Mouse (Mus musculus) liver, embryonic 16.5 days (tissue): Measurements from ENCODE around the gene Pde6h. TPM values are rescaled to one million over a fixed set of nuclear protein-coding genes. Genes with fewer than 3 reads are reported as not detected.
"Not testable (repeated sequence)": the region's sequence is repeated elsewhere in the genome, so short reads cannot be mapped to it uniquely, and the experiment has no call there.

Experiments
- ATAC-seq: fragments of 200-750 bp; cut with Nextera tagmentation; 2 replicates; pipeline ENCODE4 v1.8.0; 2017; ENCODE audit warnings: low read depth, mild to moderate bottlenecking, moderate number of reproducible peaks, moderate library complexity
- H3K27ac ChIP-seq: fragments of 300-500 bp; sonication (generic); 2 replicates; pipeline ENCODE4 v1.5.1; 2014; ENCODE audit warnings: mild to moderate bottlenecking, low read length
- H3K27me3 ChIP-seq: fragments of 300-500 bp; sonication (generic); 2 replicates; pipeline ENCODE4 v1.6.1; 2014; ENCODE audit warnings: low read depth, low read length, mixed read lengths; ENCODE audit not compliant: control insufficient read depth, insufficient read depth
- H3K36me3 ChIP-seq: fragments of 300-500 bp; sonication (generic); 2 replicates; pipeline ENCODE4 v1.6.1; 2014; ENCODE audit warnings: mild to moderate bottlenecking; ENCODE audit not compliant: control insufficient read depth, insufficient read depth
- H3K4me1 ChIP-seq: fragments of 300-500 bp; sonication (generic); 2 replicates; pipeline ENCODE4 v1.6.1; 2014; ENCODE audit warnings: low read depth, low read length, mixed read lengths; ENCODE audit not compliant: control insufficient read depth
- H3K4me2 ChIP-seq: fragments of 300-500 bp; sonication (generic); 2 replicates; pipeline ENCODE4 v1.6.1; 2014; ENCODE audit warnings: low read depth, low read length, mixed read lengths
- H3K4me3 ChIP-seq: fragments of 300-500 bp; sonication (generic); 2 replicates; pipeline ENCODE4 v1.5.1; 2014; ENCODE audit warnings: low read depth, mild to moderate bottlenecking, low read length
- H3K9ac ChIP-seq: fragments of 300-500 bp; sonication (generic); 2 replicates; pipeline ENCODE4 v1.6.1; 2014; ENCODE audit warnings: low read depth, low read length
- H3K9me3 ChIP-seq: fragments of 300-500 bp; sonication (generic); replicated peaks from 2 replicates; pipeline ENCODE4 v1.6.1; 2016; ENCODE audit warnings: low read length; ENCODE audit not compliant: control insufficient read depth
- WGBS: fragments of 180-500 bp; shearing (Covaris S2); extraction: QIAGEN DNeasy Blood & Tissue Kit; methylation state at CpG from one replicate; pipeline ENCODE4 v1.1.7; 2014; ENCODE audit not compliant: insufficient replicate concordance; 5-methylcytosine and 5-hydroxymethylcytosine counted together
- polyA plus RNA-seq: library from polyadenylated mRNA; unstranded; fragments of >200 nt; fragmentation: Nextera tagmentation; extraction: Ambion mirVana; gene quantifications from 2 replicates; pipeline ENCODE4 v1.2.1, GENCODE M21; 2015

The Pde6h gene
- polyA plus RNA-seq = not detected in 2 replicates

DNA sequence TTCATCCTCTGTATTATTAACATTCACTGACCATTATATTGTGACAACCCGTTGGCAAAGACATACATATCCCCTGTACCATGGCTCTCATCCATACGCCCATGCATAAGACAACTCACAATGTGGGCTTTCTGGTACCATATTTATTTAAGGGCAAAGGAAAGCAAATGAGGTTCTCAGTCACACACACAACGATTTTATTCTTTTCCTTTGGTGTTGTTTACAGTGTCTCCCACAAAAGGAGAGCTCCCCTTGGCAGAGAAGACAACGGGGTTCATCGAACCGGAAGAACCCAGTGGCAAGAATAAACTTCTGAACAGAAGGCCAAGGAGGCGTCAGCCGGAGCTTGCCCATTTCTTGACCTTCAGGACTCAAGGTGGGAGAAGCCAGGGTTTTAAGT, at the start of gene Pde6h:
TSS of gene Pde6h (plus strand) at position 301 of the 400 bp plus-strand sequence.
- H3K27me3 ChIP-seq = no peaks in the 10 kb centered on the region
- no peaks in the 10 kb centered on the region; the same call in 1 of the 2 replicates for H3K36me3 ChIP-seq
- no peak within 1 kb of the TSS for H3K27ac ChIP-seq
- no peak within 1 kb of the TSS for H3K4me3 ChIP-seq
- no peaks in the 10 kb centered on the region for H3K9me3 ChIP-seq
- ATAC-seq = no peak
- 74% methylated on average over 8 of the region's 8 CpGs for WGBS
- H3K4me1 ChIP-seq = no peaks in the 10 kb centered on the region
- no peak within 1 kb of the TSS for H3K9ac ChIP-seq
- H3K4me2 ChIP-seq = no peak within 1 kb of the TSS

- H3K9ac ChIP-seq = no peak overlapping the region
- H3K36me3 ChIP-seq = no peaks in the 10 kb centered on the region
- H3K4me2 ChIP-seq = no peak overlapping the region
- H3K9me3 ChIP-seq = no peaks in the 10 kb centered on the region
- 57% methylated on average over 8 of the region's 8 CpGs for WGBS
- H3K4me3 ChIP-seq = no peak overlapping the region
- H3K27ac ChIP-seq = no peak overlapping the region
- no peak for ATAC-seq
- no peaks in the 10 kb centered on the region for H3K4me1 ChIP-seq
- no peaks in the 10 kb centered on the region for H3K27me3 ChIP-seq
Observed at GRCm38 (mm10) chr6:136874599-136874998, 49.0 kb upstream of the Pde6h start.

- Histone ChIP-seq H3K27me3 (no peaks in the 10 kb centered on the region), H3K4me3 (no peak within 1 kb of the TSS), H3K27ac (no peak within 1 kb of the TSS), H3K9ac (no peak within 1 kb of the TSS), H3K4me2 (no peak within 1 kb of the TSS), H3K9me3 (no peaks in the 10 kb centered on the region), H3K4me1 (no peaks in the 10 kb centered on the region), H3K36me3 (no peaks in the 10 kb centered on the region)
- no peak for ATAC-seq
- 50% methylated on average over 9 of the region's 9 CpGs for WGBS
Observed at GRCm38 (mm10) chr6:136875670-136876069, 48.0 kb upstream of the Pde6h start, which contains the start of gene Mgp. Mgp (minus strand) TSS chr6:136875823.

GRCm38 (mm10) chr6:136881678-136882077, 42.0 kb upstream of the Pde6h start:
- no peaks in the 10 kb centered on the region for H3K27me3 ChIP-seq
- no peak overlapping the region for H3K4me2 ChIP-seq
- H3K9me3 ChIP-seq = no peaks in the 10 kb centered on the region
- no peak overlapping the region for H3K27ac ChIP-seq
- no peak for ATAC-seq
- H3K4me3 ChIP-seq = no peak overlapping the region
- no peaks in the 10 kb centered on the region for H3K4me1 ChIP-seq
- H3K36me3 ChIP-seq = no peaks in the 10 kb centered on the region
- WGBS = 60% methylated on average over 8 of the region's 8 CpGs
- no peak overlapping the region for H3K9ac ChIP-seq

DNA sequence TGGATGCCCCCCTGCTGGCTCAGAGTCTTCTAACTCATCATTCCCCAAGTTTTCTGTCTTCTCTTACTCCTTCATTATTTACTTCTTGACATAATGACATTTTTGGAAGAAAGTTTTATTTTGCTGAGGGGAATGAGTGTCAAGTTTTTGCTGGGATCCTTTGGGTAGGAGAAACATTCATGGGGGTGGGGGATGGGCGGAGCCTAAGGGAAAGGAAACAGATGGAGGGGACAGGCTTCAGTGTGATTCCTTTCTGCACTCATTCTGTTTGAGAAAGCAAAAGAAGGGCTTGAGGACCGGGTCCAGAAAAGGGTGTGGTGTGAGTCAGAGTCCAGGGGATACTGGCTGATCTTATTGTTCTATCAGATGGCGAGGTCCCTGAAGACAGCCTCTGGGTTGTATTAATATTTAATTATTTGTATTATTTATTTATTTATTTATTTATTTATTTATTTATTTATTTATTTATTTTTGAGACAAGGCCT, 40.2 kb upstream of the Pde6h start:
- no peak overlapping the region for H3K4me2 ChIP-seq
- no peaks in the 10 kb centered on the region for H3K36me3 ChIP-seq
- H3K9ac ChIP-seq = no peak overlapping the region
- no peak overlapping the region for H3K4me3 ChIP-seq
- WGBS = 46% methylated on average over 3 of the region's 3 CpGs
- no peaks in the 10 kb centered on the region for H3K27me3 ChIP-seq
- no peak for ATAC-seq
- H3K4me1 ChIP-seq = no peaks in the 10 kb centered on the region
- no peaks in the 10 kb centered on the region for H3K9me3 ChIP-seq
- no peak overlapping the region for H3K27ac ChIP-seq

DNA sequence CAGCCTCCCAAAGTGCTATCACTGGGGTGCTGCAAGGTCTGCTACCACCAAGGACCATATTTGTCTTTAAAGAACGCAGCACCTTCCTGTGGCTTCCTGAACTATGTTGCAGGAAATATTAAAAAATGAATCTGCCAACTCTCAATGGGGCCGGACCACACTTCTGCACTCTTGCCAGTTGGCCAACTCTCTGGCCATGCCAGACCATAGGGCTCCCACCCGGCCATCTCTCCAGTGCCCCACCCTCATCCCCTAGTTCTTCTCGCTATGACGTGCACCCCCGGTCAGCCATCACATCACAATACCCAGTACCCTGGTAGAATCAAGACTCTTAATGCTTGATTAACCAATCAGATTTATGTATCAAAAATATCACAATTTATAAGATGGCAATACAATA, 39.7 kb upstream of the Pde6h start:
- Histone ChIP-seq H3K9me3 (no peaks in the 10 kb centered on the region), H3K27me3 (no peaks in the 10 kb centered on the region), H3K36me3 (no peaks in the 10 kb centered on the region), H3K9ac (no peak overlapping the region), H3K4me2 (no peak overlapping the region), H3K4me1 (no peaks in the 10 kb centered on the region), H3K4me3 (no peak overlapping the region), H3K27ac (no peak overlapping the region)
- no peak for ATAC-seq
- WGBS = 68% methylated on average over 6 of the region's 6 CpGs

- ATAC-seq, H3K4me2 ChIP-seq, H3K27me3 ChIP-seq, H3K27ac ChIP-seq, H3K9me3 ChIP-seq, H3K9ac ChIP-seq, H3K4me3 ChIP-seq, H3K4me1 ChIP-seq, H3K36me3 ChIP-seq: not testable (repeated sequence)
- WGBS = 47% methylated on average over 1 of the region's 1 CpGs
Observed at GRCm38 (mm10) chr6:136884766-136885165, 38.9 kb upstream of the Pde6h start.

DNA sequence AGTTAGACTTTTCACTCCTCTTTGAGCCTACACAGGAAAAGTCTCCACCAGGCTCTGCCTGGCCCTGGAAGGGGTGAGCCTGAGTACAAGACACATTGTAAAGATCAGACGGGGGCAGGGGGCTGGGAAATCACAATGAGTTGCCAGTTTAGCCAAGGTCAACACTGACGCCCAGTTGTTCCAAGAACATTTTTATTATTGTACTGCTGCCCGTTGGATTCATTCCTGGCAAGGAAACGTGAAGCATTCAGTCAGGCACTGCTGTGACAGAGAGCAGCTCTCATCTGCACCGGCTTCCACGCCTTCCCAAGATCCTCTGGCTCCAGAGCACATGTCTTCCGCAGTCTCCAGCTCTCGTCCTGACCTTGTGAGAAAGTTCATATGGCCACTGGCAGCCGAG, 35.8 kb upstream of the Pde6h start:
- H3K9ac ChIP-seq = no peak overlapping the region
- H3K27me3 ChIP-seq = no peaks in the 10 kb centered on the region
- H3K27ac ChIP-seq = no peak overlapping the region
- H3K36me3 ChIP-seq = no peaks in the 10 kb centered on the region
- H3K4me1 ChIP-seq = no peaks in the 10 kb centered on the region
- H3K4me2 ChIP-seq = no peak overlapping the region
- no peak overlapping the region for H3K4me3 ChIP-seq
- H3K9me3 ChIP-seq = no peaks in the 10 kb centered on the region
- WGBS = 59% methylated on average over 9 of the region's 9 CpGs
- ATAC-seq = no peak

GRCm38 (mm10) chr6:136889067-136889466, 34.6 kb upstream of the Pde6h start:
- no peaks in the 10 kb centered on the region for H3K27me3 ChIP-seq
- WGBS = 78% methylated on average over 6 of the region's 6 CpGs
- H3K27ac ChIP-seq = no peak overlapping the region
- H3K4me2 ChIP-seq = no peak overlapping the region
- no peaks in the 10 kb centered on the region for H3K4me1 ChIP-seq
- no peak overlapping the region for H3K4me3 ChIP-seq
- no peak for ATAC-seq
- H3K9me3 ChIP-seq = no peaks in the 10 kb centered on the region
- no peaks in the 10 kb centered on the region for H3K36me3 ChIP-seq
- H3K9ac ChIP-seq = no peak overlapping the region
